Mouse (Mus musculus) myocyte (in vitro differentiated cells): ENCODE measurements around the gene Slc25a48. TPM values are rescaled to one million over a fixed set of nuclear protein-coding genes. Genes with fewer than 3 reads are reported as not detected.

ENCODE experiments used
- H3K27me3 ChIP-seq: one replicate; pipeline ENCODE4 v1.6.1; 2011; ENCODE audit not compliant: control insufficient read depth, insufficient read depth, insufficient read length
- H3K36me3 ChIP-seq: one replicate; pipeline ENCODE4 v1.6.1; 2011; ENCODE audit not compliant: control insufficient read depth, insufficient read depth
- H3K4me2 ChIP-seq: one replicate; pipeline ENCODE4 v1.6.1; 2011; ENCODE audit warnings: low read depth, control low read depth
- H3K4me3 ChIP-seq: one replicate; pipeline ENCODE4 v1.5.1; 2011; ENCODE audit warnings: mild to moderate bottlenecking, control low read depth, moderate library complexity
- H3K79me2 ChIP-seq: one replicate; pipeline ENCODE4 v1.6.1; 2011; ENCODE audit not compliant: control insufficient read depth, insufficient read depth
- H3ac ChIP-seq: one replicate; pipeline ENCODE4 v1.6.1; 2011; ENCODE audit not compliant: control insufficient read depth, insufficient read length
- CEBPB ChIP-seq: IDR thresholded peaks from 2 replicates; pipeline ENCODE4 v1.6.1; 2011; ENCODE audit warnings: mild to moderate bottlenecking, moderate library complexity; ENCODE audit not compliant: poor library complexity, insufficient read depth, severe bottlenecking
- E2F4 ChIP-seq: IDR thresholded peaks from one replicate; pipeline ENCODE4 v1.6.1; 2011; ENCODE audit warnings: mild to moderate bottlenecking, control low read depth, moderate library complexity; ENCODE audit not compliant: insufficient read depth
- MAX ChIP-seq: IDR thresholded peaks from one replicate; pipeline ENCODE4 v1.6.1; 2011; ENCODE audit warnings: low read depth, mild to moderate bottlenecking, control low read depth
- MYOD1 ChIP-seq, 3 experiments: IDR thresholded peaks; one replicate each; pipeline ENCODE4 v1.6.1; 2011; ENCODE audit warnings: control low read depth in 2 of 3, low read depth in 2 of 3, mild to moderate bottlenecking in 2 of 3, moderate library complexity in 1 of 3; ENCODE audit not compliant: insufficient read length in 2 of 3, control insufficient read depth in 1 of 3
- MYOG ChIP-seq, 3 experiments: IDR thresholded peaks; one replicate each; pipeline ENCODE4 v1.6.1; 2011; ENCODE audit warnings: control low read depth in 2 of 3, low read depth in 2 of 3, mild to moderate bottlenecking in 2 of 3; ENCODE audit not compliant: insufficient read length in 2 of 3, control insufficient read depth in 1 of 3, insufficient read depth in 1 of 3
- POLR2A ChIP-seq: IDR thresholded peaks from one replicate; pipeline ENCODE4 v1.6.1; 2011; ENCODE audit warnings: low read depth, mild to moderate bottlenecking, control low read depth, moderate library complexity; ENCODE audit not compliant: insufficient read length
- POLR2AphosphoS2 ChIP-seq: IDR thresholded peaks from one replicate; pipeline ENCODE4 v1.6.1; 2011; ENCODE audit warnings: low read depth, control low read depth; ENCODE audit not compliant: insufficient read length
- REST ChIP-seq: IDR thresholded peaks from one replicate; pipeline ENCODE4 v1.6.1; 2011; ENCODE audit warnings: mild to moderate bottlenecking, control low read depth, moderate library complexity; ENCODE audit not compliant: insufficient read depth, insufficient read length
- SRF ChIP-seq: IDR thresholded peaks from one replicate; pipeline ENCODE4 v1.6.1; 2011; ENCODE audit warnings: low read depth; ENCODE audit not compliant: control insufficient read depth, insufficient read length
- TCF12 ChIP-seq: IDR thresholded peaks from one replicate; pipeline ENCODE4 v1.6.1; 2011; ENCODE audit warnings: mild to moderate bottlenecking, control low read depth; ENCODE audit not compliant: poor library complexity, insufficient read depth, severe bottlenecking
- TCF3 ChIP-seq: IDR thresholded peaks from one replicate; pipeline ENCODE4 v1.6.1; 2011; ENCODE audit warnings: low read depth, control low read depth; ENCODE audit not compliant: insufficient read length
- USF1 ChIP-seq: IDR thresholded peaks from one replicate; pipeline ENCODE4 v1.6.1; 2011; ENCODE audit warnings: low read depth, mild to moderate bottlenecking, control low read depth, moderate library complexity
- polyA plus RNA-seq: library from polyadenylated mRNA; unstranded; fragments of >200 nt; fragmentation: generic; extraction: Trizol; gene quantifications from one replicate; pipeline ENCODE4 v1.2.1, GENCODE M21; 2012; ENCODE audit warnings: missing spikeins

The Slc25a48 gene
- polyA plus RNA-seq, 1 experiment = not detected

- H3K27me3 ChIP-seq = no peaks in the 10 kb centered on the region
- no peak overlapping the region for H3K4me2 ChIP-seq
- no peaks in the 10 kb centered on the region for H3K79me2 ChIP-seq
- H3K36me3 ChIP-seq = no peaks in the 10 kb centered on the region
- H3ac ChIP-seq = no peak overlapping the region
- TF ChIP-seq MAX = no peak
- no peak for TF ChIP-seq POLR2A
- no peak for TF ChIP-seq TCF12
- TF ChIP-seq POLR2AphosphoS2 = no peak
- TF ChIP-seq MYOD1 (IDR thresholded peaks at IDR 0.05; ENCODE audit: control insufficient read depth in 1 of 3, insufficient read length in 2 of 3, low read depth in 2 of 3) = no peak
- no peak for TF ChIP-seq E2F4
- TF ChIP-seq CEBPB = no peak
- no peak for TF ChIP-seq SRF
- no peak for TF ChIP-seq REST
- no peak for TF ChIP-seq MYOG (IDR thresholded peaks at IDR 0.05; ENCODE audit: control insufficient read depth in 1 of 3, insufficient read depth in 1 of 3, insufficient read length in 2 of 3, low read depth in 2 of 3)
- no peak for TF ChIP-seq TCF3
- no peak for TF ChIP-seq USF1
- no peak overlapping the region for H3K4me3 ChIP-seq
These were observed 11.3 kb downstream of the Slc25a48 start for GRCm38 (mm10) chr13:56449239-56450030.

GRCm38 (mm10) chr13:56450035-56450434 is 11.9 kb downstream of the Slc25a48 start:
- Histone ChIP-seq H3K27me3 (no peaks in the 10 kb centered on the region), H3ac (no peak overlapping the region), H3K79me2 (no peaks in the 10 kb centered on the region), H3K4me2 (no peak overlapping the region), H3K4me3 (no peak overlapping the region), H3K36me3 (no peaks in the 10 kb centered on the region)
- TF ChIP-seq REST (no peak), TCF12 (no peak), CEBPB (no peak), MYOG (IDR thresholded peaks at IDR 0.05; ENCODE audit: control insufficient read depth in 1 of 3, insufficient read depth in 1 of 3, insufficient read length in 2 of 3, low read depth in 2 of 3) (no peak)

DNA sequence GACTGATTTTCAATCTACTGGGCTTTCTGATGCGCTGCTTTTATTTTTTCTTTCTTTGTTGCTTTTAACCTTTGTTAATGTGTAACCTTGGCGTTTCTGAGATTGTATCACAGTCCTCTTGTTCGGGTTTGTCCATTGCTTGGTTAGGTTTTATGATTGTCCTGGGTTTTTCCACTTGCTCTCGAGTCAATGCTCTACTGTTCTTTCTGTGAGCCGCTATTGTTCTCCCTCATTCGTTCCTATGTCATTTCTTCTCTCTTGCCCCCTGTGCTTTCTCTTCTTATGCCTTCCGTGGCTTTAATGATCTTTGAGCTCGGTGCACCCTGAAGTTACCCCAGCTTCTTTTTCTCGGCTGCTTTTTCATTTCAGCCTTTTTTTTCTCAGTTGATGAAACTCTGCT is 19.8 kb downstream of the Slc25a48 start:
- TF ChIP-seq POLR2A = no peak
- TF ChIP-seq POLR2AphosphoS2 = no peak
- TF ChIP-seq E2F4 = no peak
- no peak for TF ChIP-seq USF1
- TF ChIP-seq TCF3 = no peak
- TF ChIP-seq TCF12 = no peak
- no peak for TF ChIP-seq MYOD1 (IDR thresholded peaks at IDR 0.05; ENCODE audit: control insufficient read depth in 1 of 3, insufficient read length in 2 of 3, low read depth in 2 of 3)
- TF ChIP-seq CEBPB = no peak
- no peak for TF ChIP-seq MYOG (IDR thresholded peaks at IDR 0.05; ENCODE audit: control insufficient read depth in 1 of 3, insufficient read depth in 1 of 3, insufficient read length in 2 of 3, low read depth in 2 of 3)
- TF ChIP-seq SRF = no peak
- no peak for TF ChIP-seq REST
- TF ChIP-seq MAX = no peak
- Histone ChIP-seq H3K79me2 (no peaks in the 10 kb centered on the region), H3K4me2 (no peak overlapping the region), H3K4me3 (no peak overlapping the region), H3K27me3 (no peaks in the 10 kb centered on the region), H3ac (no peak overlapping the region), H3K36me3 (no peaks in the 10 kb centered on the region)

DNA sequence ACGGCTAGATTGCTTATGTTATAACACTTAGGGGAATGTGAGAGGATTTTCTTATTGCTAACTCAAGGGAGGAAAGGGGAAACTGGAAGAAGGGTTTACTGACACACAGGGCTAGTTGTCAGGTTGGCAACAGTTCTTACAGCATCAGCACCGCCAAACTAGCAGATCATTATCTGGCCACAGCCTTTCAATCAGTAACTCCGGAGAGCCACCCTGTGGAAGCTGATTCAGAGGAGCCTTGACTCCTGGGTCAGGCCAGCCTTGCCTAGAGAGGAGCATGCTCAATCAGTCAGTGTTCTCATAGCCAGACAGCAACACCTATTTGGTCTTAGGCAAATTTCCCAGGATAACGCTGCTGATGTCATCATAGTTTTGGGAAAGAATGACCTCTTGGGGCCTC is 23.3 kb downstream of the Slc25a48 start:
- TF ChIP-seq E2F4 = no peak
- TF ChIP-seq POLR2AphosphoS2 = no peak
- TF ChIP-seq REST = no peak
- TF ChIP-seq MYOD1 (IDR thresholded peaks at IDR 0.05; ENCODE audit: control insufficient read depth in 1 of 3, insufficient read length in 2 of 3, low read depth in 2 of 3) = no peak
- TF ChIP-seq POLR2A = no peak
- H3K4me3 ChIP-seq = no peak overlapping the region
- no peaks in the 10 kb centered on the region for H3K79me2 ChIP-seq
- H3K36me3 ChIP-seq = no peaks in the 10 kb centered on the region
- H3K27me3 ChIP-seq = peaks cover 7% of the 10 kb centered on the region
- no peak overlapping the region for H3ac ChIP-seq
- H3K4me2 ChIP-seq = no peak overlapping the region

DNA sequence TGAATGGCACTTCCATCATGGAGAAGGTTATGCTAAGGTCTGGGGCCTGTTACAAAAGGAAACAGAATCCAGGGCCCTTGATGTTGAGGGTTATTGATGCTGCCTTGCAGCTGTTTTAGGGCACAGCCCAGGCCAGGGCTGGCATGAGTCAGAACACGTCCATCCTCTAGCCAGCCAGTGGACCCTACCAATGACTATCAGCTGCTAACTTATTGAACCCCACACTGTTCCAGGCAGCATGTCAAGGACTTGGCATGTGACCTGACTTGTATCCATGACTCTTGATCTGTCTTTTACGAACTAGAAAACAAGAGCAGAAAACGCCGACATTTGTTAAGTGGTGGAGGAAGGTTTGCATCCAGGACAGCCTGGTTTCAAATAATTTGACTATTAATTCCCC is 24.6 kb downstream of the Slc25a48 start:
- H3K79me2 ChIP-seq = no peaks in the 10 kb centered on the region
- H3K4me3 ChIP-seq = no peak overlapping the region
- no peaks in the 10 kb centered on the region for H3K36me3 ChIP-seq
- H3ac ChIP-seq = no peak overlapping the region
- peaks cover 7% of the 10 kb centered on the region for H3K27me3 ChIP-seq
- TF ChIP-seq POLR2AphosphoS2 (no peak), MAX (no peak), MYOG (IDR thresholded peaks at IDR 0.05; ENCODE audit: control insufficient read depth in 1 of 3, insufficient read depth in 1 of 3, insufficient read length in 2 of 3, low read depth in 2 of 3) (no peak), CEBPB (no peak), E2F4 (no peak), REST (no peak), MYOD1 (IDR thresholded peaks at IDR 0.05; ENCODE audit: control insufficient read depth in 1 of 3, insufficient read length in 2 of 3, low read depth in 2 of 3) (no peak), TCF12 (no peak), TCF3 (no peak), SRF (no peak), POLR2A (no peak), USF1 (no peak)
- H3K4me2 ChIP-seq = no peak overlapping the region
